Mouse (Mus musculus) cerebellum, adult 9-11 months (tissue): ENCODE data around the gene Ceacam19.
A peak's percentile ranks its signal among the peaks of the same experiment; 100 is the strongest.
"Not testable (repeated sequence)": the region's sequence is repeated elsewhere in the genome, so short reads cannot be mapped to it uniquely, and the experiment has no call there.

Experiments used
- DNase-seq: peaks from one replicate; pipeline ENCODE4 v3.0.0; 2022

Gene Ceacam19

GRCm38 (mm10) chr7:19887849-19888248 is at the start of gene Ceacam19:
Ceacam19 (minus strand) TSS chr7:19887965.
- no peak for DNase-seq

- no peak for DNase-seq
These were observed 49.6 kb upstream of the Ceacam19 start for GRCm38 (mm10) chr7:19937229-19937821.

GRCm38 (mm10) chr7:19935961-19936360 is 48.2 kb upstream of the Ceacam19 start:
- DNase-seq, result no peak

GRCm38 (mm10) chr7:19935171-19935751 is 47.5 kb upstream of the Ceacam19 start:
- DNase-seq, result no peak

- DNase-seq, result peak; percentile 66
These were observed 45.4 kb upstream of the Ceacam19 start for GRCm38 (mm10) chr7:19932877-19933809.

GRCm38 (mm10) chr7:19932133-19932876 is 44.5 kb upstream of the Ceacam19 start:
- no peak for DNase-seq

- not testable (repeated sequence) for DNase-seq
These were observed 42.7 kb upstream of the Ceacam19 start for GRCm38 (mm10) chr7:19930481-19930880.

GRCm38 (mm10) chr7:19928486-19928885 is 40.7 kb upstream of the Ceacam19 start:
- DNase-seq, result no peak

- no peak for DNase-seq
These were observed 39.2 kb upstream of the Ceacam19 start for GRCm38 (mm10) chr7:19926849-19927480.

GRCm38 (mm10) chr7:19925376-19925775 is 37.6 kb upstream of the Ceacam19 start:
- DNase-seq, result peak; percentile 21

GRCm38 (mm10) chr7:19923797-19924196 is 36.0 kb upstream of the Ceacam19 start:
- DNase-seq, result no peak

GRCm38 (mm10) chr7:19923354-19923753 is 35.6 kb upstream of the Ceacam19 start:
- no peak for DNase-seq

- DNase-seq, result peak; percentile 65
These were observed 32.9 kb upstream of the Ceacam19 start, which contains the start of gene Pvr for GRCm38 (mm10) chr7:19920506-19921261. Pvr (minus strand) TSS chr7:19921160.

GRCm38 (mm10) chr7:19920166-19920505 is 32.4 kb upstream of the Ceacam19 start:
- DNase-seq, result no peak

- no peak for DNase-seq
These were observed 26.8 kb upstream of the Ceacam19 start for GRCm38 (mm10) chr7:19914558-19914957.

- no peak for DNase-seq
These were observed 24.1 kb upstream of the Ceacam19 start for GRCm38 (mm10) chr7:19911695-19912524.

- no peak for DNase-seq
These were observed 23.5 kb upstream of the Ceacam19 start for GRCm38 (mm10) chr7:19911292-19911658.

- DNase-seq, result peak; percentile 62
These were observed 22.9 kb upstream of the Ceacam19 start for GRCm38 (mm10) chr7:19910421-19911291.

- no peak for DNase-seq
These were observed 2.1 kb upstream of the Ceacam19 start for GRCm38 (mm10) chr7:19889881-19890280.

- DNase-seq, result no peak
These were observed 7.0 kb downstream of the Ceacam19 start for GRCm38 (mm10) chr7:19880754-19881153.
